Mouse (Mus musculus): ENCODE data around the gene Higd1a. TPM values are rescaled to one million over a fixed set of nuclear protein-coding genes. Genes with fewer than 3 reads are reported as not detected.
A peak's percentile ranks its signal among the peaks of the same experiment; 100 is the strongest.

Higd1a gene
- polyA plus RNA-seq, 1 experiment from 2014 or later, result 631 TPM

- Histone ChIP-seq H3K4me1 (replicated peaks; ENCODE audit: control insufficient read depth, insufficient read depth) (peaks cover 4% of the 10 kb centered on the region), H3K9ac (ENCODE audit: low read length) (no peak overlapping the region), H3K27ac (replicated peaks) (peak overlapping the region; percentile 45), H3K9me3 (ENCODE audit: control insufficient read depth, low read length) (no peaks in the 10 kb centered on the region), H3K27me3 (ENCODE audit: control insufficient read depth, insufficient read depth, low read length) (no peaks in the 10 kb centered on the region), H3K36me3 (ENCODE audit: control insufficient read depth, insufficient read depth, low read length) (no peaks in the 10 kb centered on the region), H3K4me2 (replicated peaks; ENCODE audit: low read depth) (peak overlapping the region; percentile 11; the same call in 1 of the 2 replicates), H3K4me3 (ENCODE audit: low read depth, low read length) (no peak overlapping the region)
- peak; percentile 15; the same call in 1 of the 2 replicates for ATAC-seq (ENCODE audit: low FRiP score, low TSS enrichment)
- 38% methylated on average over 4 of the region's 4 CpGs for WGBS
- TF ChIP-seq CTCF (IDR thresholded peaks at IDR 0.05; ENCODE audit: low read depth) (no peak), EP300 (optimal IDR thresholded peaks at IDR 0.05) (no peak)
- DNase-seq (ENCODE audit: low spot score), result no peak
Observed at GRCm38 (mm10) chr9:121889927-121890440, 31.8 kb upstream of the Higd1a start.

GRCm38 (mm10) chr9:121882015-121882457 lies 23.9 kb upstream of the Higd1a start:
- no peak for DNase-seq (ENCODE audit: low spot score)
- Histone ChIP-seq H3K27ac (replicated peaks) (peak overlapping the region; percentile 65), H3K36me3 (ENCODE audit: control insufficient read depth, insufficient read depth, low read length) (no peaks in the 10 kb centered on the region), H3K27me3 (ENCODE audit: control insufficient read depth, insufficient read depth, low read length) (no peaks in the 10 kb centered on the region), H3K9ac (ENCODE audit: low read length) (no peak overlapping the region), H3K4me3 (ENCODE audit: low read depth, low read length) (no peak overlapping the region), H3K4me1 (replicated peaks; ENCODE audit: control insufficient read depth, insufficient read depth) (no peaks in the 10 kb centered on the region; the same call in 1 of the 2 replicates), H3K9me3 (ENCODE audit: control insufficient read depth, low read length) (no peaks in the 10 kb centered on the region), H3K4me2 (replicated peaks; ENCODE audit: low read depth) (no peak overlapping the region)
- ATAC-seq (ENCODE audit: low FRiP score, low TSS enrichment), result peak; percentile 51; the same call in 1 of the 2 replicates
- TF ChIP-seq EP300 (optimal IDR thresholded peaks at IDR 0.05) (no peak), CTCF (IDR thresholded peaks at IDR 0.05; ENCODE audit: low read depth) (no peak)
- WGBS, result 19% methylated on average over 7 of the region's 7 CpGs

- Histone ChIP-seq H3K4me1 (replicated peaks; ENCODE audit: control insufficient read depth, insufficient read depth) (no peaks in the 10 kb centered on the region; the same call in 1 of the 2 replicates), H3K36me3 (ENCODE audit: control insufficient read depth, insufficient read depth, low read length) (no peaks in the 10 kb centered on the region), H3K27me3 (ENCODE audit: control insufficient read depth, insufficient read depth, low read length) (no peaks in the 10 kb centered on the region), H3K9ac (ENCODE audit: low read length) (no peak overlapping the region), H3K9me3 (ENCODE audit: control insufficient read depth, low read length) (no peaks in the 10 kb centered on the region), H3K4me3 (ENCODE audit: low read depth, low read length) (no peak overlapping the region), H3K4me2 (replicated peaks; ENCODE audit: low read depth) (no peak overlapping the region), H3K27ac (replicated peaks) (peak overlapping the region; percentile 65; the same call in 1 of the 2 replicates)
- no peak for DNase-seq (ENCODE audit: low spot score)
- 56% methylated on average over 6 of the region's 6 CpGs for WGBS
- no peak for ATAC-seq (ENCODE audit: low FRiP score, low TSS enrichment)
- TF ChIP-seq EP300 (optimal IDR thresholded peaks at IDR 0.05) (no peak), CTCF (IDR thresholded peaks at IDR 0.05; ENCODE audit: low read depth) (peak; percentile 48)
Observed at GRCm38 (mm10) chr9:121881301-121881700, 23.1 kb upstream of the Higd1a start.

- H3K9me3 ChIP-seq (ENCODE audit: control insufficient read depth, low read length), result no peaks in the 10 kb centered on the region
- no peak overlapping the region for H3K9ac ChIP-seq (ENCODE audit: low read length)
- 22% methylated on average over 14 of the region's 14 CpGs for WGBS
- ATAC-seq (ENCODE audit: low FRiP score, low TSS enrichment) (peak; percentile 71), DNase-seq (ENCODE audit: low spot score) (peak; percentile 67)
- H3K4me3 ChIP-seq (ENCODE audit: low read depth, low read length), result no peak overlapping the region
- no peak for TF ChIP-seq EP300 (optimal IDR thresholded peaks at IDR 0.05)
- TF ChIP-seq CTCF (IDR thresholded peaks at IDR 0.05; ENCODE audit: low read depth), result peak; percentile 86
- H3K36me3 ChIP-seq (ENCODE audit: control insufficient read depth, insufficient read depth, low read length), result no peaks in the 10 kb centered on the region
- 0 out of 2 replicates have a peak overlapping the region, but pooled peaks have one; percentile 23 for H3K4me2 ChIP-seq (replicated peaks; ENCODE audit: low read depth)
- H3K27ac ChIP-seq (replicated peaks), result no peak overlapping the region; the same call in 1 of the 2 replicates
- no peaks in the 10 kb centered on the region for H3K27me3 ChIP-seq (ENCODE audit: control insufficient read depth, insufficient read depth, low read length)
- H3K4me1 ChIP-seq (replicated peaks; ENCODE audit: control insufficient read depth, insufficient read depth), result no peaks in the 10 kb centered on the region; the same call in 1 of the 2 replicates
Observed at GRCm38 (mm10) chr9:121880840-121881239, 22.7 kb upstream of the Higd1a start.

- peak; percentile 58 for DNase-seq (ENCODE audit: low spot score)
- no peaks in the 10 kb centered on the region for H3K9me3 ChIP-seq (ENCODE audit: control insufficient read depth, low read length)
- peak; percentile 97 for TF ChIP-seq CTCF (IDR thresholded peaks at IDR 0.05; ENCODE audit: low read depth)
- no peak for TF ChIP-seq EP300 (optimal IDR thresholded peaks at IDR 0.05)
- H3K4me1 ChIP-seq (replicated peaks; ENCODE audit: control insufficient read depth, insufficient read depth), result no peaks in the 10 kb centered on the region; the same call in 1 of the 2 replicates
- no peak overlapping the region for H3K4me3 ChIP-seq (ENCODE audit: low read depth, low read length)
- 5% methylated on average over 3 of the region's 3 CpGs for WGBS
- no peak overlapping the region for H3K27ac ChIP-seq (replicated peaks)
- no peak overlapping the region for H3K9ac ChIP-seq (ENCODE audit: low read length)
- no peaks in the 10 kb centered on the region for H3K27me3 ChIP-seq (ENCODE audit: control insufficient read depth, insufficient read depth, low read length)
- ATAC-seq (ENCODE audit: low FRiP score, low TSS enrichment), result peak; percentile 15; the same call in 1 of the 2 replicates
- no peaks in the 10 kb centered on the region for H3K36me3 ChIP-seq (ENCODE audit: control insufficient read depth, insufficient read depth, low read length)
- no peak overlapping the region for H3K4me2 ChIP-seq (replicated peaks; ENCODE audit: low read depth)
Observed at GRCm38 (mm10) chr9:121877052-121877740, 19.0 kb upstream of the Higd1a start.

- Histone ChIP-seq H3K4me3 (ENCODE audit: low read depth, low read length) (no peak overlapping the region), H3K27ac (replicated peaks) (no peak overlapping the region), H3K9ac (ENCODE audit: low read length) (no peak overlapping the region), H3K4me2 (replicated peaks; ENCODE audit: low read depth) (no peak overlapping the region), H3K27me3 (ENCODE audit: control insufficient read depth, insufficient read depth, low read length) (no peaks in the 10 kb centered on the region), H3K36me3 (ENCODE audit: control insufficient read depth, insufficient read depth, low read length) (no peaks in the 10 kb centered on the region), H3K9me3 (ENCODE audit: control insufficient read depth, low read length) (no peaks in the 10 kb centered on the region), H3K4me1 (replicated peaks; ENCODE audit: control insufficient read depth, insufficient read depth) (no peaks in the 10 kb centered on the region)
- TF ChIP-seq CTCF (IDR thresholded peaks at IDR 0.05; ENCODE audit: low read depth) (no peak), EP300 (optimal IDR thresholded peaks at IDR 0.05) (no peak)
- DNase-seq (ENCODE audit: low spot score) (no peak), ATAC-seq (ENCODE audit: low FRiP score, low TSS enrichment) (no peak)
Observed at GRCm38 (mm10) chr9:121873578-121873977, 15.4 kb upstream of the Higd1a start.

Data from stomach, postnatal 0 days (tissue).